Mouse (Mus musculus) forebrain, embryonic 10.5 days (tissue): ENCODE results near the gene Pdx1. TPM values are rescaled to one million over a fixed set of nuclear protein-coding genes. Genes with fewer than 3 reads are reported as not detected.

ENCODE experiments used
- DNase-seq: peaks from one replicate; pipeline ENCODE4 v3.0.0-alpha.2; 2017; ENCODE audit warnings: low spot score; ENCODE audit errors: extremely low spot score
- H3K27ac ChIP-seq: fragments of 300-500 bp; sonication (generic); 2 replicates; pipeline ENCODE4 v1.5.1; 2016; ENCODE audit warnings: mild to moderate bottlenecking
- H3K27me3 ChIP-seq: fragments of 300-500 bp; sonication (generic); 2 replicates; pipeline ENCODE4 v1.6.1; 2016; ENCODE audit warnings: mild to moderate bottlenecking; ENCODE audit not compliant: poor library complexity, severe bottlenecking
- H3K36me3 ChIP-seq: fragments of 300-500 bp; sonication (generic); replicated peaks from 2 replicates; pipeline ENCODE4 v1.6.1; 2016; ENCODE audit warnings: mild to moderate bottlenecking, moderate library complexity
- H3K4me1 ChIP-seq: fragments of 300-500 bp; sonication (generic); 2 replicates; pipeline ENCODE4 v1.6.1; 2016
- H3K4me3 ChIP-seq: fragments of 300-500 bp; sonication (generic); 2 replicates; pipeline ENCODE4 v1.5.1; 2016; ENCODE audit warnings: mild to moderate bottlenecking, moderate library complexity
- H3K9me3 ChIP-seq: fragments of 300-500 bp; sonication (generic); 2 replicates; pipeline ENCODE4 v1.6.1; 2016; ENCODE audit warnings: mild to moderate bottlenecking, moderate library complexity
- WGBS: fragments of 180-500 bp; shearing (Covaris S2); methylation state at CpG from one replicate; pipeline ENCODE4 v1.1.7; 2016; 5-methylcytosine and 5-hydroxymethylcytosine counted together
- polyA plus RNA-seq: library from polyadenylated mRNA; unstranded; fragments of >200 nt; fragmentation: Nextera tagmentation; extraction: Ambion mirVana; gene quantifications from 2 replicates; pipeline ENCODE4 v1.2.1, GENCODE M21; 2016

The Pdx1 gene
- polyA plus RNA-seq, 1 experiment from 2014 or later: not detected

GRCm38 (mm10) chr5:147270673-147271655 lies 1.2 kb downstream of the Pdx1 start:
- H3K36me3 ChIP-seq: no peaks in the 10 kb centered on the region
- 1% methylated on average over 29 of the region's 29 CpGs for WGBS
- peaks cover 100% of the 10 kb centered on the region for H3K27me3 ChIP-seq
- no peak for DNase-seq
- no peak overlapping the region for H3K4me3 ChIP-seq
- H3K27ac ChIP-seq: no peak overlapping the region
- H3K4me1 ChIP-seq: peaks cover 7% of the 10 kb centered on the region
- no peaks in the 10 kb centered on the region for H3K9me3 ChIP-seq

GRCm38 (mm10) chr5:147272046-147272807 lies 2.5 kb downstream of the Pdx1 start:
- no peak overlapping the region for H3K27ac ChIP-seq
- WGBS: 3% methylated on average over 12 of the region's 12 CpGs
- H3K27me3 ChIP-seq: peaks cover 100% of the 10 kb centered on the region
- no peaks in the 10 kb centered on the region for H3K36me3 ChIP-seq
- no peak overlapping the region for H3K4me3 ChIP-seq
- DNase-seq: no peak
- H3K9me3 ChIP-seq: no peaks in the 10 kb centered on the region
- peaks cover 7% of the 10 kb centered on the region for H3K4me1 ChIP-seq

DNA sequence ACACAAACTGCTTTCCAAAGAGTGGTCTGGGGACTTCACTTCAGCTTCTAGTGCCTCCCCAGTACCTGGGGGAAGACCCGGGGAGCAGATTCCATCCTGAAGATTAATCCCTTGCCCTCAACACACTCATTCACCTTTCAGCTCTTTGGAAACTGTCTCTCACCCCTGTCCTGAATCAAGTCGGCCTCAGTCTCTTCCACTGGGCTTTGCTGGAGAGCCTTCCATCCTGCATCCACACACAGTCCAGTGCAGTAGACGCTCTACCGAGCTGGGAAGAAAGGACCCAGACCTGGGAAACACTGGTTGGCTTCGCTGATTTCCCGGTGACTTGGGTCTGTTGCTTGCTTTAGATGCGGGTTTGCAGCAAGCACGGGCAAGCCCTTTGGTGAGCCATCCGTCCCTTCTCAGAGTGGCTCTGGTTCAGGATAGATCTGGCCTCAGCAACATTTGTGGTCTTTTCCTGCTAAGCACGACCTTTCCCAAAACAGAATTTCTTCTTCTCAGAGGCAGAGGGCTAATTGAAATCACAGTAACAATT lies 3.1 kb downstream of the Pdx1 start:
- H3K36me3 ChIP-seq: no peaks in the 10 kb centered on the region
- no peaks in the 10 kb centered on the region for H3K9me3 ChIP-seq
- H3K4me1 ChIP-seq: peaks cover 12% of the 10 kb centered on the region
- H3K27me3 ChIP-seq: peaks cover 100% of the 10 kb centered on the region
- H3K27ac ChIP-seq: no peak overlapping the region
- no peak for DNase-seq
- H3K4me3 ChIP-seq: no peak overlapping the region
- 1% methylated on average over 10 of the region's 10 CpGs for WGBS

GRCm38 (mm10) chr5:147274174-147275141 lies 4.7 kb downstream of the Pdx1 start:
- Histone ChIP-seq H3K9me3 (no peaks in the 10 kb centered on the region), H3K27ac (no peak overlapping the region), H3K36me3 (no peaks in the 10 kb centered on the region), H3K27me3 (peaks cover 100% of the 10 kb centered on the region), H3K4me1 (peaks cover 12% of the 10 kb centered on the region), H3K4me3 (no peak overlapping the region)
- 2% methylated on average over 48 of the region's 48 CpGs for WGBS
- DNase-seq: peak; percentile 60

GRCm38 (mm10) chr5:147275761-147276160 lies 6.0 kb downstream of the Pdx1 start:
- Histone ChIP-seq H3K4me3 (no peak overlapping the region), H3K27me3 (peaks cover 100% of the 10 kb centered on the region), H3K4me1 (0 out of 2 replicates have a peak, but pooled peaks cover 4% of the 10 kb centered on the region), H3K9me3 (no peaks in the 10 kb centered on the region), H3K27ac (no peak overlapping the region), H3K36me3 (no peaks in the 10 kb centered on the region)
- WGBS: 15% methylated on average over 3 of the region's 3 CpGs
- no peak for DNase-seq

DNA sequence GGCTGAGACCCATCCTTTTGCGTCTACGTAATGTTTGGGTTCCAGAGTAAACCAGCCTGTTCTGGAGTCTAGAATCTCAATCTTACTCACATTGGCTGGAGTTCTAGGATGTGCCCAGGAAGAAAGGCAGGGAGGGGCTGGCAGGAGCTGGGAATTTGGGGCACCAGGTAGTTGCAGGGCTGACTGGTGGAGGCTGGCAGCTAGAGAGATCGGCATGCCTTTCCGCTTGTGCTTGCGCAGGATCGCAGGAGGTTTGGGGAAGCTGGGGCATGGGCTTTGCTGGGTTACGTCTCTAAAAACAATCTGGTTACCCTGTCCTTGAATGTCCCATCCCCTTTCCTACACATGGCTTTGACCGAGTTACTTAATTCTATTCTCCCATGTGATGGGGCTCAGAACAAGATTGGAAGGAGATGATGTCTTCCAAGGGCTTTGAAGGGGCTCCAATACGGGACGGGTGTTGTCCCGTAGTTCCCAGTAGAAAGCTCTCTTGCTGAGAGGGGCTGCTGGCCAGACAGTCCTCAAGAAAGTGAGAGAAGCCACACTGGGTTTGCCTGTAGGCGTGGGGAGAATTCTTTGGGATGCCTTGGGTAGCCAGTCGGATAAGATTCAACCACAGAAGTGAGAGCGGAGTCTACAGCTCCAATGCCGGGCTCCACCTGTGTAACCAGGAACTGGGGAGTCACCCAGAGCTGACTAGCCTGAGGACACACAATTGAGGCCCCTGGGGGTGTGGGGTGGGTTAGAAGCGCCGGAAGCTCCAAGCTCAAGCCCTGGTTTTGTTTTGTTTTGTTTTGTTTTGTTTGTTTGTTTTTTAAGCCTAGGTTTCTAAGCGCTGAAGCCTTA lies 7.2 kb downstream of the Pdx1 start:
- Histone ChIP-seq H3K27ac (no peak overlapping the region), H3K36me3 (no peaks in the 10 kb centered on the region), H3K27me3 (peaks cover 100% of the 10 kb centered on the region), H3K4me3 (no peak overlapping the region), H3K9me3 (no peaks in the 10 kb centered on the region), H3K4me1 (0 out of 2 replicates have a peak, but pooled peaks cover 4% of the 10 kb centered on the region)
- WGBS: 2% methylated on average over 18 of the region's 18 CpGs
- DNase-seq: no peak

DNA sequence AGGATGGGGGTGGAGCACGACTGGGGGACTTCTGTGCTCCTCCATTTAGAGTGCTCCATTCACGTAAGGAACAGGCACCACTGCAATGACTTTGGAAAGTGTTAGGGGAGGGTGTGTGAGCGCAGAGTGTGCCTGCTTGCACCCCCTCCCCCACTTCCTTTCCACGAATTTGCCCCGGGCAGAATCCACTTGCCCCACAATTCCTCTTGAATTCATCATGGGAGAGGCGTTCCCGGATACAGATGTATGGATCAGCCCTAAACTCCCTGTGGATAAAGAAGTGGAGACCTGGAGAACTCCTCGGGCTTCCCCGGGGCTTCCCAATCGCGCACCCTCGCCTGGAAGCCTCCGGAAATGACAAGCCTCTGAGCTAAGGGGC lies 7.8 kb downstream of the Pdx1 start:
- H3K4me1 ChIP-seq: 0 out of 2 replicates have a peak, but pooled peaks cover 4% of the 10 kb centered on the region
- H3K4me3 ChIP-seq: no peak overlapping the region
- H3K27me3 ChIP-seq: peaks cover 100% of the 10 kb centered on the region
- no peaks in the 10 kb centered on the region for H3K36me3 ChIP-seq
- under 1% methylated on average over 13 of the region's 13 CpGs for WGBS
- H3K9me3 ChIP-seq: no peaks in the 10 kb centered on the region
- H3K27ac ChIP-seq: no peak overlapping the region
- no peak for DNase-seq

GRCm38 (mm10) chr5:147284365-147284764 lies 14.6 kb downstream of the Pdx1 start:
- no peak for DNase-seq
- no peaks in the 10 kb centered on the region for H3K9me3 ChIP-seq
- H3K4me1 ChIP-seq: no peaks in the 10 kb centered on the region
- no peaks in the 10 kb centered on the region for H3K36me3 ChIP-seq
- H3K4me3 ChIP-seq: no peak overlapping the region
- H3K27me3 ChIP-seq: peaks cover 53% of the 10 kb centered on the region
- H3K27ac ChIP-seq: no peak overlapping the region
- WGBS: 79% methylated on average over 4 of the region's 4 CpGs

DNA sequence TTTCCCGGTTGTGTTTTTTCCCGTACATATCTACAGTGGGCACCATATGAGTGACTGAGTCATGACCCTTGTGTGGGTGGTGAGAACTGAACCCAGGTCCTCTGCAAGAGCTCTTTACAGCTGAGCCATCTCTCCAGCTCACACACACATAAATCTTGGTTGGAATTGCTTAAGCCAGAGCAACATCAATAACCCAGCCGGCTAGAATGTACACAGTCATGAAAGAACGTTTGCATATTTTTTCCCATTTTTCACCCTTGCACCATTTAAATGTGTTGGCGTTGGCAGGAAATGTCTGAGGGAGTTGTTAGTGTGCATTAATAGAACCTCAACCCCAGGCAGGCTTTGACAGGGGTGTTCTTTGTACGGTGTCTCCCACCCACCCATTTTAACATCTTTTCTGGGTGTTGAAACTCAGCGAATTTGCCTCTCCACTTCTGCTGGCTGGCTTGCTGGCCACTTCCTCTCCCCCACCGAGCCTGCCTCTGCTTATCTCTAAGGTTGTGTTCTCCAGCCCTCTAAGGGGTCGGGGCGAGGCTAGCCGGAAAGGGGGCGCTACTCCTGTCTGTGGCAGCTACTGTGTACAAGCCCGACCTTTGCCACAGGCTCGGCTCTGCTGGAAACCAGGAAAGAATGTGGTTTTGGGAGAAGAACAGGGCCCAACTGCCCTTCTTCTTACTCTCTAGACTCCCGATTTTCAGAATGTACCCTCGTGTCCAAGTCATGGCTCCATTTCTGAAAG lies 22.2 kb downstream of the Pdx1 start:
- DNase-seq: no peak
- Histone ChIP-seq H3K27me3 (peaks cover 64% of the 10 kb centered on the region), H3K4me3 (no peak overlapping the region), H3K27ac (no peak overlapping the region), H3K9me3 (0 out of 2 replicates have a peak, but pooled peaks cover 3% of the 10 kb centered on the region), H3K36me3 (no peaks in the 10 kb centered on the region), H3K4me1 (peaks cover 5% of the 10 kb centered on the region)
- WGBS: 42% methylated on average over 16 of the region's 16 CpGs

DNA sequence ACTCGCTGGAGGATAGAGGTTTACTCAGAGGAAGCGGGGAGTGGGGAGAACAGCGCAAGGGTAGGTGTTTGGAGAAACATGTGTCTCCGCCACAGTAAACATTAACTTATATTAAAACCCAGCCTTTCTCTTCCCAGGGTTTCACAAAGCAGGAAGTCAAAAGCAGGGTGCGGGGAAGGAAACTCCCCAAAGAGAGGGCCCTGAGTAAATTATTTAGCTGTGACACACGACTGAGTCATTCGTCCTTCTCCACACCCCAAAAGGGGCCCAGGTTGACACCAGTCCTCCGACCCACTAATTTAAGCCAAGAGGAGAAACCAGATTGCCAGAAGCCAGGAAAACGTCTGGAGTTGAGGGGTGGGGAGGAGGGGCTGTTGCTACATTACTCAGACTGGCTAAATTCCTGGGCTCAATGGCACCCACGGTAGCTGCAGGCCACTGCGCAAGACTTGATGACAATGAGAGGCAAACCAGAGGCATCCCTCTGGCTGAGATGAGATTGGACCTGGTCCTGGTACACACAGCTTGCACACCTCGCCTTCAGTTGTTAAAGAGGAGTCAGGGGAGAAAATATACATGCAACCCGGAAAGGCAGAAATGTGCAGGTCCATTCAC lies 22.9 kb downstream of the Pdx1 start:
- H3K36me3 ChIP-seq: no peaks in the 10 kb centered on the region
- peaks cover 5% of the 10 kb centered on the region for H3K4me1 ChIP-seq
- H3K9me3 ChIP-seq: 0 out of 2 replicates have a peak, but pooled peaks cover 3% of the 10 kb centered on the region
- 50% methylated on average over 13 of the region's 13 CpGs for WGBS
- peaks cover 71% of the 10 kb centered on the region for H3K27me3 ChIP-seq
- no peak for DNase-seq
- no peak overlapping the region for H3K4me3 ChIP-seq
- H3K27ac ChIP-seq: no peak overlapping the region
